Mouse (Mus musculus): ENCODE measurements around the gene Wfikkn1. TPM values are rescaled to one million over a fixed set of nuclear protein-coding genes. Genes with fewer than 3 reads are reported as not detected.
A peak's percentile ranks its signal among the peaks of the same experiment; 100 is the strongest.

The Wfikkn1 gene
- polyA plus RNA-seq, 1 experiment from 2014 or later: 0.68 TPM

DNA sequence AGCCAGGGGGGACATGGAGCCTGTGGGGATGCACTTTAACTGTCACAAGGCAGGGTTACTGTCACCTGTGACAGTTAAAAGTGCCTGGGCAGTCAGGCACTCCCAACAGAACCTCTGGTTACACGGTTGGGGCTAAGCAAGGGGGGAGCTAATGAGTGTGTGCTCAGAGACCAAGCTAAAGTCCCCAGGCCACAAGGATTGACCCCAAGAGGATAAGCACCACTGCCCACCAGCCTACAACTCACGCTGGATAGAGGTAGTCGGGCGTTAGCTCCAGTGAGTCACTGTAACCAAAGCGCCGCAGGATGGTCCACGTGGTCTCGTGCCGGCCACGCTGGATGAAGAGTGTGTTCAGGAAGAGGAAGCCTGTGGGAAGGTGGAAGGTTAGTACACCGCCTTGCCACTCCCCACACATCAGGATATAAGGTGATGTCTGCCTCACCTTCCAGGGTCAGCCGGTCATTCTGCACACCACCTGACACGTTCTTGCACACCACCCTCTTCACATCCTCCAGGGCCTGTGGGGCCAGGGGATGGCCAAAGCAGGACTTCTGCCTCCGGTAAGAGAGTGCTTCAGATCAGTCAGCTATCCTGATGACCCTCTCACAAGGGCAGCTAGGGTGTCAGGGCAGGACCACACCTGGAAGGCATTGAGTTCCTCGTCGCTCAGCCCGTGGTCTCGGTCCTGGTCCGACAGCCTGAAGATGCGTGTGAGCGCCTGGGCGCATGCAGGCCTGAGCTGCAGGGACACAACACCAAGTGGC, 39.4 kb downstream of the Wfikkn1 start, which contains the start of gene Gm20683:
Gene Gm20683, minus strand, starts transcription at position 647 of the 764 bp plus-strand sequence.
- no peaks in the 10 kb centered on the region for H3K27me3 ChIP-seq (ENCODE audit: control insufficient read depth, insufficient read depth, low read length)
- no peak within 1 kb of the TSS for H3K27ac ChIP-seq (replicated peaks; ENCODE audit: low read depth, low read length)
- H3K36me3 ChIP-seq (ENCODE audit: control insufficient read depth, insufficient read depth, low read length): peaks cover 29% of the 10 kb centered on the region
- H3K9me3 ChIP-seq (ENCODE audit: control insufficient read depth, low read length): no peaks in the 10 kb centered on the region
- no peak for DNase-seq (ENCODE audit: low spot score)
- H3K4me2 ChIP-seq (ENCODE audit: low read depth, severe bottlenecking): no peak within 1 kb of the TSS
- ATAC-seq (ENCODE audit: insufficient number of reproducible peaks, low FRiP score, low TSS enrichment, low read depth): no peak
- WGBS: 94% methylated on average over 22 of the region's 22 CpGs
- H3K9ac ChIP-seq (ENCODE audit: low read length): no peak within 1 kb of the TSS
- H3K4me1 ChIP-seq (ENCODE audit: control insufficient read depth, insufficient read depth, low read length): peaks cover 14% of the 10 kb centered on the region
- H3K4me3 ChIP-seq (ENCODE audit: low read depth, low read length): no peak within 1 kb of the TSS

DNA sequence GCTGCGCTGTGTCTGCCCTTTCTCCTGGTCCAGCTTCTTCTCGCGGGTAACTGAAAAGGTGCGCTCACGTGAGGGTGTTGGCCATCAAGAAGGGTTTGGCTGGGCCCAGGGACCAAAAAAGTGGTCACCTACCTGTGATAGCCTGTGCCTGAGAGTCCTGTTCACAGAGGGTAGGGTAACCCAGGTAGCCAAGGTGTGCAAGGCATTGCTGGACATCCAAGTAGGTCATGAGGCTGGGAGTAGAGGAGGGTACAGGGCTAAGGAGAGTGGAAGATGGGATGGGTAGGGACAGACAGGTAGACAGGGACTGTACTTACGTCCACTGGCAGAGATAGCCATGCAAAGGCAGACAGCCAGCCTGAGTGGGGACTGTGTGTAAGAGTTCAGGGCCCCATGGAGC, 40.1 kb downstream of the Wfikkn1 start:
- Histone ChIP-seq H3K9me3 (ENCODE audit: control insufficient read depth, low read length) (no peaks in the 10 kb centered on the region), H3K36me3 (ENCODE audit: control insufficient read depth, insufficient read depth, low read length) (peaks cover 29% of the 10 kb centered on the region), H3K9ac (ENCODE audit: low read length) (no peak overlapping the region), H3K4me1 (ENCODE audit: control insufficient read depth, insufficient read depth, low read length) (peaks cover 15% of the 10 kb centered on the region), H3K27ac (replicated peaks; ENCODE audit: low read depth, low read length) (no peak overlapping the region), H3K4me2 (ENCODE audit: low read depth, severe bottlenecking) (no peak overlapping the region), H3K4me3 (ENCODE audit: low read depth, low read length) (no peak overlapping the region), H3K27me3 (ENCODE audit: control insufficient read depth, insufficient read depth, low read length) (no peaks in the 10 kb centered on the region)
- WGBS: 94% methylated on average over 6 of the region's 6 CpGs
- DNase-seq (ENCODE audit: low spot score) (no peak), ATAC-seq (ENCODE audit: insufficient number of reproducible peaks, low FRiP score, low TSS enrichment, low read depth) (no peak)

DNA sequence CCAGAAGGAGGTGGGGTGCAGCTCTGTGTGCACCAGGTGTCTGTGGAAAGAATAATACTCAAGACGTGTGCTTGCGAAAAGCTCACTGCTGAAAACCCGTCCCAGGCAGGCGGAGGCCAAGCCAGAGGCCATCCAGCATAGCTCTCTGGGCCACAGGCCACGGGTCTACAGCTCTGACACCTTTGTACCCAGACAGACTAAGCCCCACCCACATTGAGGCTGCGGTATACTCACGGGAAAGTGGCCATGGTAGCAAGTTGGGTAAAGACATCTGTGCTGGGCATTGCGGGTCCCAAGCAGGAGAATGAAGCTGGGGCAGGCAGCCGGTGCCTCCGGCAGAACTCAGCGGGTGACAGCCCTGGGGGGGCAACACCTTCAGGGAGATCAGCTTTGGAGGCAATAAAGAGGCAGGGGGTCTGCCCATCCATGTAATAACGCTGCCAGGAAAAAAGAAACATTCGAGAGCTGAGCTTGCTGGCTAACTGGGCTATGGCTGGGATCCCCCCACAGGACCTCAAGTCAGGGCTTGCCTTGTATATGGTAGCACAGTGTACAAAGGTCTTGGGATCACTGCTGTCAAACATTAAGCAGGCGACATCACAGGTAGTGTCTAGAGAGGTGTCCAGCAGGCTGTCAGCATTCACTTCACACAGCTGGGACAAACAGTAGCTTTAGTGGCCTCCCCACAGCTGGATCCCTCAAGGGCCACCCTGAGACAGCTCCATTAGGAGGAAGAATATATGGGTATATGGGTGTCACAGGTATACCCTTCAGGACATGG, 41.0 kb downstream of the Wfikkn1 start:
- H3K9ac ChIP-seq (ENCODE audit: low read length): peak overlapping the region; percentile 2; the same call in 1 of the 2 replicates
- WGBS: 81% methylated on average over 14 of the region's 14 CpGs
- ATAC-seq (ENCODE audit: insufficient number of reproducible peaks, low FRiP score, low TSS enrichment, low read depth) (no peak), DNase-seq (ENCODE audit: low spot score) (no peak)
- no peak overlapping the region for H3K27ac ChIP-seq (replicated peaks; ENCODE audit: low read depth, low read length)
- H3K27me3 ChIP-seq (ENCODE audit: control insufficient read depth, insufficient read depth, low read length): no peaks in the 10 kb centered on the region
- H3K4me3 ChIP-seq (ENCODE audit: low read depth, low read length): no peak overlapping the region
- H3K4me1 ChIP-seq (ENCODE audit: control insufficient read depth, insufficient read depth, low read length): peaks cover 16% of the 10 kb centered on the region
- peaks cover 33% of the 10 kb centered on the region for H3K36me3 ChIP-seq (ENCODE audit: control insufficient read depth, insufficient read depth, low read length)
- H3K4me2 ChIP-seq (ENCODE audit: low read depth, severe bottlenecking): no peak overlapping the region
- H3K9me3 ChIP-seq (ENCODE audit: control insufficient read depth, low read length): no peaks in the 10 kb centered on the region

DNA sequence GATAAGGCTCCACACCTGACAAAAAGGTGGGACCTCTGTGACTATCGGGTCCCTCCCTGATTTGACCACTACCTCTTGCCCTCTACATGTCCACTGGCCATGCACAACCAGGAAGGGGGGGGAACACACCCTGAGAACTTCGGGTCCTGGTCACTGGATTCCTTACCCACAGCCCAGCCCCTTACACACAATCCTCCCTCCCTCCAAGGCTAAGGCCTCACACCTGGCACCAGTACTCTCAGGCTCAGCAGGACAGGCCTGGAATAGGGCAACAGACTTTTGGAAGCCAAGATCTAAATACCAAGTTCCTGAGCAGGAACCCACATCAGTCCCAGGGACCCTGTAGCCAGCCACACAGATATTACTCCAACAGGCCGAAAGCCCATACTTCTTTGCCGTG, 41.8 kb downstream of the Wfikkn1 start:
- Histone ChIP-seq H3K27me3 (ENCODE audit: control insufficient read depth, insufficient read depth, low read length) (no peaks in the 10 kb centered on the region), H3K9ac (ENCODE audit: low read length) (no peak overlapping the region), H3K4me2 (ENCODE audit: low read depth, severe bottlenecking) (no peak overlapping the region), H3K4me3 (ENCODE audit: low read depth, low read length) (no peak overlapping the region), H3K36me3 (ENCODE audit: control insufficient read depth, insufficient read depth, low read length) (peaks cover 33% of the 10 kb centered on the region), H3K4me1 (ENCODE audit: control insufficient read depth, insufficient read depth, low read length) (peaks cover 23% of the 10 kb centered on the region), H3K27ac (replicated peaks; ENCODE audit: low read depth, low read length) (no peak overlapping the region), H3K9me3 (ENCODE audit: control insufficient read depth, low read length) (no peaks in the 10 kb centered on the region)
- ATAC-seq (ENCODE audit: insufficient number of reproducible peaks, low FRiP score, low TSS enrichment, low read depth): no peak
- DNase-seq (ENCODE audit: low spot score): no peak
- 89% methylated on average over 4 of the region's 4 CpGs for WGBS

DNA sequence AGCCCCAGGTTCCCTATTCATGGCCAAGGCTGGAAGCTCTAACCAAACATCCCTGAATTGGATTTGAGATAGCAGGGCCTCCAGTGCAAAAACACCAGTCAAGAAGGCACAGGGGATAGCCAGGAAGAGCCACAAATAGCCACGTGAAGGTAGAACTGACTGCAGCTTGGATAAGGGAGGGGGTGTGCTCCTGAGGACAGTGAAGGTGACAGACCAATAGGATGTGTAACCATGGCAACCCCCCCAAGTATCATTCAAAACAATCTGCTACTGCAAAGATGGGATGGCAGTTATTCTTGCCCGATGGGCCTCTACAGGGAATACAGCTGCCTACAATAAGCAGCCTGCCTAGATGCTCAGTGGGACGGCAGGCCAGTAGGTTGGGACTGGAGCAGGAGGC, 43.1 kb downstream of the Wfikkn1 start:
- Histone ChIP-seq H3K36me3 (ENCODE audit: control insufficient read depth, insufficient read depth, low read length) (peaks cover 33% of the 10 kb centered on the region), H3K27ac (replicated peaks; ENCODE audit: low read depth, low read length) (no peak overlapping the region), H3K9me3 (ENCODE audit: control insufficient read depth, low read length) (no peaks in the 10 kb centered on the region), H3K27me3 (ENCODE audit: control insufficient read depth, insufficient read depth, low read length) (no peaks in the 10 kb centered on the region), H3K4me2 (ENCODE audit: low read depth, severe bottlenecking) (no peak overlapping the region), H3K4me3 (ENCODE audit: low read depth, low read length) (no peak overlapping the region), H3K9ac (ENCODE audit: low read length) (no peak overlapping the region), H3K4me1 (ENCODE audit: control insufficient read depth, insufficient read depth, low read length) (peaks cover 18% of the 10 kb centered on the region)
- 60% methylated on average over 3 of the region's 3 CpGs for WGBS
- ATAC-seq (ENCODE audit: insufficient number of reproducible peaks, low FRiP score, low TSS enrichment, low read depth) (no peak), DNase-seq (ENCODE audit: low spot score) (no peak)

DNA sequence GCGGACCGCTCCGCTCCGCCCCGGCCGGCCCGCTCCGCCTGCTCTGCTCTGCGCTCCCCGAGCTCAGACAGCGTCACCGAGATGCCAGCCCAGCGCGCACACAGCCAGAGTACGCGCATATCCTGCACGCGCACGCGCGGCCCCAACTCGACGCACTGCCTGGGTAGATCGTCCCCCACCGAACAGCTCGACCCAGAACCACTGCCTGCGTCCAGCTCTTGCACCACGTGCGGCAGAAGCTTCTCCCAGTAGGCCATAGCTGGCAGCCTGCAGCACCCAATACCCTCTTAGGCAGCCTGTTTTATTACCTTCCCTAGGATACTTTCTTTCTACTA, 43.6 kb downstream of the Wfikkn1 start, which contains the start of gene Rhbdl1:
Gene Rhbdl1, minus strand, starts transcription at position 220 of the 335 bp plus-strand sequence.
- 1% methylated on average over 29 of the region's 29 CpGs for WGBS
- DNase-seq (ENCODE audit: low spot score): peak; percentile 71
- H3K4me3 ChIP-seq (ENCODE audit: low read depth, low read length): peak within 1 kb of the TSS; percentile 12
- no peak within 1 kb of the TSS for H3K27ac ChIP-seq (replicated peaks; ENCODE audit: low read depth, low read length)
- peaks cover 19% of the 10 kb centered on the region for H3K4me1 ChIP-seq (ENCODE audit: control insufficient read depth, insufficient read depth, low read length)
- H3K4me2 ChIP-seq (ENCODE audit: low read depth, severe bottlenecking): peak within 1 kb of the TSS; percentile 62
- H3K9me3 ChIP-seq (ENCODE audit: control insufficient read depth, low read length): no peaks in the 10 kb centered on the region
- ATAC-seq (ENCODE audit: insufficient number of reproducible peaks, low FRiP score, low TSS enrichment, low read depth): no peak
- peak within 1 kb of the TSS; percentile 47 for H3K9ac ChIP-seq (ENCODE audit: low read length)
- peaks cover 33% of the 10 kb centered on the region for H3K36me3 ChIP-seq (ENCODE audit: control insufficient read depth, insufficient read depth, low read length)
- H3K27me3 ChIP-seq (ENCODE audit: control insufficient read depth, insufficient read depth, low read length): no peaks in the 10 kb centered on the region

DNA sequence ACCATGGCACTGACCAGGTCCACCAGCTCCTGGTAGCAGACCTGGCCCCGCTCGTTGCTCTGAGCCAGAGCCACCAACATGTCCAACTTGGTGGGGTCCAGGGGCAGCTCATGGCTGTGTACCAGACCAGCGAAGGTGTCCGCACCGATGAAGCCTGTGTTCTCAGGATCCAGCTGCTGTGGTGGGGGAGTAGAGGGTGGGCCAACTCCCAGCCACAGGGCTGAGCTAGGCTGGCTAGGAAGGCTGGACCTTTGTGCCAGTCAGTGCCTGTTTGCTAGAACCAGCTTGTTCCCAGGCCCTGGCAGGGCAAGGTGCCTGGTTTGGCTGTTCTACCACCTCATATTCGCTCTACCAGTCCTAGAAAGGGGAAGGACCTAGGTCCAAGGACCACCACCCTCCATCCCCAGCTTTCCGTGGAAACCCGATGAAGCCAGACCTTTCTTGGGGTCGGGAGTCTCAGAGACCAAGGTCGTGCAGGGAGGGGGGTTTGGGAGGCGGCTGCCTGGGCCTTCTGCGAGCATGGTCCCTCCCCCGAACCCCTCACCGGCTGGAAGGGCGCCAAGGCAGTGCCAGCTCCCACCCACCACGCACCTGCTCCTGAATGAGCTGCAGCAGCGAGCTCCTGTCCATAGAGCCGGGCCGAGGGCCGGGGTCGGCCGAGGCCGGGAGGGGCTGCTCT, 44.1 kb downstream of the Wfikkn1 start:
- WGBS: 26% methylated on average over 23 of the region's 23 CpGs
- no peak for DNase-seq (ENCODE audit: low spot score)
- Histone ChIP-seq H3K4me1 (ENCODE audit: control insufficient read depth, insufficient read depth, low read length) (peaks cover 24% of the 10 kb centered on the region), H3K9ac (ENCODE audit: low read length) (peak overlapping the region; percentile 47), H3K4me2 (ENCODE audit: low read depth, severe bottlenecking) (peak overlapping the region; percentile 62), H3K27me3 (ENCODE audit: control insufficient read depth, insufficient read depth, low read length) (no peaks in the 10 kb centered on the region), H3K36me3 (ENCODE audit: control insufficient read depth, insufficient read depth, low read length) (peaks cover 30% of the 10 kb centered on the region), H3K9me3 (ENCODE audit: control insufficient read depth, low read length) (no peaks in the 10 kb centered on the region), H3K27ac (replicated peaks; ENCODE audit: low read depth, low read length) (no peak overlapping the region), H3K4me3 (ENCODE audit: low read depth, low read length) (peak overlapping the region; percentile 12)
- ATAC-seq (ENCODE audit: insufficient number of reproducible peaks, low FRiP score, low TSS enrichment, low read depth): no peak

DNA sequence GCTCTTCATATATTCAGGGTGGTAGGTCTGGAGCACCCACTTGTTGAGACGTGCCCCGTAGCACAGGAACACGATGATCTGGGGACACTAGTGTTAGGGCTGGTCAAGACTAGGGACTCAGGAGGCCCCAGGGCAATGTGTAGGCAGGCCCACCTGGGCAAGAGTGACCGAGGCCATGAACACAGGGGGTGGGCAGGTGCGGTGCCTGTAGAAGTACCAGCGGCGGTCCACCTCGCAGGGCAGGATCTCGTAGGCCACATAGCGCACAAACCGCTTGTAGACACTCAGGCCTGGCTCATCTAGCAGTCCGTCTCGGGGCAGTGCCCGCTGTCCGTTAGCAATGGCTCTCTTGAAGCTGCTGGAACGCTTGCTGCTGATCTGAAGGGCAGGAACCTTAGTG, 44.8 kb downstream of the Wfikkn1 start:
- H3K4me3 ChIP-seq (ENCODE audit: low read depth, low read length): no peak overlapping the region
- 91% methylated on average over 16 of the region's 16 CpGs for WGBS
- peaks cover 31% of the 10 kb centered on the region for H3K36me3 ChIP-seq (ENCODE audit: control insufficient read depth, insufficient read depth, low read length)
- H3K9ac ChIP-seq (ENCODE audit: low read length): no peak overlapping the region
- H3K4me2 ChIP-seq (ENCODE audit: low read depth, severe bottlenecking): no peak overlapping the region; the same call in 1 of the 2 replicates
- no peaks in the 10 kb centered on the region for H3K9me3 ChIP-seq (ENCODE audit: control insufficient read depth, low read length)
- H3K4me1 ChIP-seq (ENCODE audit: control insufficient read depth, insufficient read depth, low read length): peaks cover 29% of the 10 kb centered on the region
- no peak for ATAC-seq (ENCODE audit: insufficient number of reproducible peaks, low FRiP score, low TSS enrichment, low read depth)
- DNase-seq (ENCODE audit: low spot score): no peak
- H3K27ac ChIP-seq (replicated peaks; ENCODE audit: low read depth, low read length): no peak overlapping the region
- no peaks in the 10 kb centered on the region for H3K27me3 ChIP-seq (ENCODE audit: control insufficient read depth, insufficient read depth, low read length)
